Mouse (Mus musculus): ENCODE measurements around the gene Hnrnpc.

Gene Hnrnpc

GRCm38 (mm10) chr14:52024133-52024532, 79.7 kb downstream of the Hnrnpc start:
- DNase-seq (ENCODE audit: low spot score in 2 of 2) = no peak
